Mouse (Mus musculus) limb, embryonic 15.5 days (tissue): Measurements from ENCODE around the gene Morn3. TPM values are rescaled to one million over a fixed set of nuclear protein-coding genes. Genes with fewer than 3 reads are reported as not detected.

Source experiments
- ATAC-seq: fragments of 200-750 bp; cut with Nextera tagmentation; 2 replicates; pipeline ENCODE4 v1.8.0; 2017; ENCODE audit warnings: low read depth, moderate TSS enrichment; ENCODE audit not compliant: insufficient number of reproducible peaks, low FRiP score, low TSS enrichment
- H3K27ac ChIP-seq: fragments of 300-500 bp; sonication (generic); 2 replicates; pipeline ENCODE4 v1.5.1; 2015; ENCODE audit warnings: moderate library complexity, mild to moderate bottlenecking, inconsistent platforms
- H3K27me3 ChIP-seq: fragments of 300-500 bp; sonication (generic); 2 replicates; pipeline ENCODE4 v1.6.1; 2015; ENCODE audit warnings: inconsistent platforms
- H3K36me3 ChIP-seq: fragments of 300-500 bp; sonication (generic); 2 replicates; pipeline ENCODE4 v1.6.1; 2015; ENCODE audit warnings: inconsistent platforms
- H3K4me1 ChIP-seq: fragments of 300-500 bp; sonication (generic); 2 replicates; pipeline ENCODE4 v1.6.1; 2015; ENCODE audit warnings: inconsistent platforms
- H3K4me2 ChIP-seq: fragments of 300-500 bp; sonication (generic); 2 replicates; pipeline ENCODE4 v1.6.1; 2015; ENCODE audit warnings: mild to moderate bottlenecking, inconsistent platforms
- H3K4me3 ChIP-seq: fragments of 300-500 bp; sonication (generic); 2 replicates; pipeline ENCODE4 v1.5.1; 2015; ENCODE audit warnings: mild to moderate bottlenecking, inconsistent platforms
- H3K9ac ChIP-seq: fragments of 300-500 bp; sonication (generic); 2 replicates; pipeline ENCODE4 v1.6.1; 2015; ENCODE audit warnings: inconsistent platforms
- H3K9me3 ChIP-seq: fragments of 300-500 bp; sonication (generic); 2 replicates; pipeline ENCODE4 v1.6.1; 2016; ENCODE audit warnings: inconsistent platforms
- WGBS: fragments of 180-500 bp; shearing (Covaris S2); methylation state at CpG from one replicate; pipeline ENCODE4 v1.1.7; 2015; 5-methylcytosine and 5-hydroxymethylcytosine counted together
- polyA plus RNA-seq: library from polyadenylated mRNA; unstranded; fragments of >200 nt; fragmentation: Nextera tagmentation; extraction: Ambion mirVana; gene quantifications from 2 replicates; pipeline ENCODE4 v1.2.1, GENCODE M21; 2015

Morn3 gene
- polyA plus RNA-seq, 1 experiment from 2014 or later: 1.0 TPM

- Histone ChIP-seq H3K4me1 (peaks cover 45% of the 10 kb centered on the region), H3K4me3 (no peak overlapping the region), H3K36me3 (no peaks in the 10 kb centered on the region), H3K4me2 (no peak overlapping the region), H3K27ac (no peak overlapping the region), H3K9ac (no peak overlapping the region), H3K27me3 (no peaks in the 10 kb centered on the region), H3K9me3 (no peaks in the 10 kb centered on the region)
- no peak for ATAC-seq
- 84% methylated on average over 4 of the region's 4 CpGs for WGBS
These were observed 29.3 kb downstream of the Morn3 start for GRCm38 (mm10) chr5:123017504-123017903.

- no peaks in the 10 kb centered on the region for H3K27me3 ChIP-seq
- H3K9me3 ChIP-seq: no peaks in the 10 kb centered on the region
- ATAC-seq: no peak
- H3K4me3 ChIP-seq: peak overlapping the region; percentile 81
- H3K36me3 ChIP-seq: no peaks in the 10 kb centered on the region
- WGBS: 18% methylated on average over 8 of the region's 8 CpGs
- H3K9ac ChIP-seq: peak overlapping the region; percentile 87
- H3K4me2 ChIP-seq: peak overlapping the region; percentile 66
- H3K27ac ChIP-seq: peak overlapping the region; percentile 96
- H3K4me1 ChIP-seq: peaks cover 45% of the 10 kb centered on the region
These were observed 30.9 kb downstream of the Morn3 start for GRCm38 (mm10) chr5:123015915-123016314.

- Histone ChIP-seq H3K27me3 (no peaks in the 10 kb centered on the region), H3K4me3 (peak within 1 kb of the TSS; percentile 81), H3K36me3 (no peaks in the 10 kb centered on the region), H3K4me2 (peak within 1 kb of the TSS; percentile 66), H3K27ac (peak within 1 kb of the TSS; percentile 96), H3K9ac (peak within 1 kb of the TSS; percentile 87), H3K9me3 (no peaks in the 10 kb centered on the region), H3K4me1 (peaks cover 46% of the 10 kb centered on the region)
- under 1% methylated on average over 104 of the region's 106 CpGs for WGBS
- ATAC-seq: peak; percentile 94
These were observed 31.8 kb downstream of the Morn3 start, which contains the start of gene Orai1 for GRCm38 (mm10) chr5:123014753-123015701. TSS of gene Orai1 (plus strand) at chr5:123015074.

GRCm38 (mm10) chr5:123013599-123014315 is 33.1 kb downstream of the Morn3 start:
- WGBS: 46% methylated on average over 9 of the region's 9 CpGs
- Histone ChIP-seq H3K4me3 (no peak overlapping the region), H3K9ac (no peak overlapping the region), H3K36me3 (no peaks in the 10 kb centered on the region), H3K4me2 (no peak overlapping the region), H3K27ac (no peak overlapping the region), H3K27me3 (no peaks in the 10 kb centered on the region), H3K9me3 (no peaks in the 10 kb centered on the region), H3K4me1 (peaks cover 40% of the 10 kb centered on the region)
- no peak for ATAC-seq

- Histone ChIP-seq H3K4me3 (no peak overlapping the region), H3K27me3 (no peaks in the 10 kb centered on the region), H3K4me2 (no peak overlapping the region), H3K9ac (no peak overlapping the region), H3K9me3 (no peaks in the 10 kb centered on the region), H3K4me1 (peaks cover 30% of the 10 kb centered on the region), H3K36me3 (no peaks in the 10 kb centered on the region), H3K27ac (no peak overlapping the region)
- 95% methylated on average over 9 of the region's 9 CpGs for WGBS
- ATAC-seq: no peak
These were observed 35.1 kb downstream of the Morn3 start for GRCm38 (mm10) chr5:123011705-123012104.

GRCm38 (mm10) chr5:123010806-123011205 is 36.0 kb downstream of the Morn3 start:
- WGBS: 90% methylated on average over 6 of the region's 6 CpGs
- H3K4me1 ChIP-seq: peaks cover 25% of the 10 kb centered on the region
- H3K9ac ChIP-seq: no peak overlapping the region
- H3K4me3 ChIP-seq: no peak overlapping the region
- no peak overlapping the region for H3K4me2 ChIP-seq
- no peaks in the 10 kb centered on the region for H3K9me3 ChIP-seq
- H3K36me3 ChIP-seq: no peaks in the 10 kb centered on the region
- H3K27me3 ChIP-seq: no peaks in the 10 kb centered on the region
- no peak overlapping the region for H3K27ac ChIP-seq
- ATAC-seq: no peak

- H3K9ac ChIP-seq: no peak overlapping the region
- no peak for ATAC-seq
- 44% methylated on average over 11 of the region's 11 CpGs for WGBS
- peaks cover 20% of the 10 kb centered on the region for H3K4me1 ChIP-seq
- no peaks in the 10 kb centered on the region for H3K36me3 ChIP-seq
- no peak overlapping the region for H3K4me2 ChIP-seq
- H3K27me3 ChIP-seq: no peaks in the 10 kb centered on the region
- no peaks in the 10 kb centered on the region for H3K9me3 ChIP-seq
- H3K4me3 ChIP-seq: no peak overlapping the region
- no peak overlapping the region for H3K27ac ChIP-seq
These were observed 36.9 kb downstream of the Morn3 start for GRCm38 (mm10) chr5:123009873-123010272.

- 52% methylated on average over 7 of the region's 7 CpGs for WGBS
- Histone ChIP-seq H3K27ac (no peak overlapping the region; the same call in 1 of the 2 replicates), H3K9ac (no peak overlapping the region), H3K27me3 (no peaks in the 10 kb centered on the region), H3K9me3 (no peaks in the 10 kb centered on the region), H3K4me2 (no peak overlapping the region), H3K36me3 (no peaks in the 10 kb centered on the region), H3K4me1 (peaks cover 14% of the 10 kb centered on the region; the same call in 1 of the 2 replicates), H3K4me3 (no peak overlapping the region)
- no peak for ATAC-seq
These were observed 37.8 kb downstream of the Morn3 start for GRCm38 (mm10) chr5:123008877-123009493.

- Histone ChIP-seq H3K9ac (no peak overlapping the region), H3K4me3 (no peak overlapping the region), H3K27ac (no peak overlapping the region), H3K27me3 (no peaks in the 10 kb centered on the region), H3K4me1 (peaks cover 8% of the 10 kb centered on the region; the same call in 1 of the 2 replicates), H3K9me3 (no peaks in the 10 kb centered on the region), H3K4me2 (no peak overlapping the region), H3K36me3 (no peaks in the 10 kb centered on the region)
- whole genome bisulfite sequencing: 66% methylated on average over 19 of the region's 19 CpGs
- no peak for ATAC-seq
These were observed 40.9 kb downstream of the Morn3 start for GRCm38 (mm10) chr5:123005716-123006592.

- 76% methylated on average over 1 of the region's 1 CpGs for WGBS
- Histone ChIP-seq H3K4me2 (no peak overlapping the region), H3K27me3 (no peaks in the 10 kb centered on the region), H3K36me3 (no peaks in the 10 kb centered on the region), H3K4me3 (no peak overlapping the region), H3K9ac (no peak overlapping the region), H3K4me1 (no peaks in the 10 kb centered on the region), H3K27ac (no peak overlapping the region), H3K9me3 (no peaks in the 10 kb centered on the region)
- ATAC-seq: no peak
These were observed 45.9 kb downstream of the Morn3 start for GRCm38 (mm10) chr5:123000901-123001300.
